Mouse (Mus musculus): ENCODE data around the gene Zfyve1. TPM values are rescaled to one million over a fixed set of nuclear protein-coding genes. Genes with fewer than 3 reads are reported as not detected.

Zfyve1 gene
- polyA plus RNA-seq, 1 experiment from 2014 or later, result 13.7 TPM

DNA sequence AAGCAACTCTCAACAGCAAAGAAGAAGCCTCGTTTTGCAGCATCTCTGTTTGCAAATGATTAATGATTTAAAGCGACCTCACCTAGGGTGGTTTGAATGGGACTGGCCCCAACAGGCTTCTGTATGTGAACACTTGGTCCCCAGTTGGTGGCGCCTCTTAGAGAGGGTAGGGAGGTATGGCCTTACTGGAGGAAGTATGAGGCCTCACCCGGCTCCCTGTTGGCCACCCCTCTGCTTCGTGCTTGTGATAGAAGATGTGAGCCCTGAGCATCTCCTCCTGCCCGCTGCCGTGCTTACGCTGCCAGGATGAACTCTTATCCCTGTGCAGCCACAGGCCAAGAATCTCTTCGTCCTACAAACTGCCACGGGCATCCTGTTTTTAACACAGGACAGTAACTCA, 90.5 kb downstream of the Zfyve1 start:
- no peaks in the 10 kb centered on the region for H3K27me3 ChIP-seq (replicated peaks; ENCODE audit: insufficient read depth, low read length)
- no peak overlapping the region for H3K9ac ChIP-seq (replicated peaks; ENCODE audit: low read depth)
- ATAC-seq (no peak), DNase-seq (ENCODE audit: low spot score) (no peak)
- no peaks in the 10 kb centered on the region for H3K4me1 ChIP-seq (ENCODE audit: insufficient read depth, low read depth, low read length)
- H3K4me2 ChIP-seq (replicated peaks; ENCODE audit: low read depth, low read length), result no peak overlapping the region
- H3K27ac ChIP-seq (ENCODE audit: low read length), result no peak overlapping the region
- TF ChIP-seq EP300 (IDR thresholded peaks at IDR 0.05), result no peak
- no peak for TF ChIP-seq CTCF (IDR thresholded peaks at IDR 0.05)
- H3K9me3 ChIP-seq (ENCODE audit: low read length), result no peaks in the 10 kb centered on the region
- WGBS, result 69% methylated on average over 10 of the region's 10 CpGs
- no peak overlapping the region for H3K4me3 ChIP-seq (ENCODE audit: low read depth, low read length)
- no peaks in the 10 kb centered on the region for H3K36me3 ChIP-seq (ENCODE audit: insufficient read depth, low read length)

DNA sequence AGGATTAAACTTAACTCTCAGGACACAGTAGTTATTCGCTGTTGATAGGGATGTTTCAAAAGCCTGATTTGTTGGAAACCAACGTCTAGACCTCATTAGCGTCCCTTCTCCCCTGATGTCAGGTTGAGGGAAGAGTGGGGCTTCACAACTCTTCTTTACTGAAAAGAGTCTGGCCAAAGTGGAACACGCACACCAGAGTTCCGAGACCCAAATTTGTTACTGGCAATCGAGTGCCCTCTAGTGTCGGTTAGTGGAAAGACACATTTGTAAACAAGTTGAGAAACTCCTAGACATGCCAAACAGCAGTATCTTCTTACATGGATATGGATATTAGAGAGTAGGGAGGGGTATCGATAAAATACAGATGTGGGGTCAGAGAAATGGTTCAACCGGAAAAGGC, 94.8 kb downstream of the Zfyve1 start:
- Histone ChIP-seq H3K36me3 (ENCODE audit: insufficient read depth, low read length) (no peaks in the 10 kb centered on the region), H3K27me3 (replicated peaks; ENCODE audit: insufficient read depth, low read length) (no peaks in the 10 kb centered on the region), H3K27ac (ENCODE audit: low read length) (no peak overlapping the region), H3K9me3 (ENCODE audit: low read length) (no peaks in the 10 kb centered on the region), H3K4me2 (replicated peaks; ENCODE audit: low read depth, low read length) (no peak overlapping the region), H3K4me3 (ENCODE audit: low read depth, low read length) (no peak overlapping the region), H3K4me1 (ENCODE audit: insufficient read depth, low read depth, low read length) (no peaks in the 10 kb centered on the region), H3K9ac (replicated peaks; ENCODE audit: low read depth) (no peak overlapping the region)
- DNase-seq (ENCODE audit: low spot score), result peak; percentile 82
- WGBS, result 4% methylated on average over 9 of the region's 9 CpGs
- ATAC-seq, result no peak; the same call in 1 of the 2 replicates
- TF ChIP-seq CTCF (IDR thresholded peaks at IDR 0.05) (peak; percentile 87), EP300 (IDR thresholded peaks at IDR 0.05) (no peak)

DNA sequence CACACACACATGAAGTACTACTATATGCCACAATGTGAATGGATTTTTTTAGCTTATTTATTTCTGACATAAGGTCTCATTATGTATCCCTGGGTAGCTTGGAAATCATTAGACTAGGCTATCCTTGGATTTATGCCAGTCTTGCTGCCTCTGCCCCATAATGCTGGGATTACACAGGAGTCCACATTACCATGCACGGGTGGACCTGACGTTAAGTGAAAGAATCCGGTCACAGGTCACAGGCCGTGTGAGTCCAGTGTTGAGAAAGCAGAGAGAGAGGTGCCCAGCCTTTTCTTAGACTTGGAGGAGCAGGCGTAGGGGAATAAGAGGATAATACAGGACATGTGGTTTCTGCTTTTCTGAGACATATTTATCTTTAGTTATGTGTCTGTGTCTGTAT, 97.8 kb downstream of the Zfyve1 start:
- ATAC-seq (no peak), DNase-seq (ENCODE audit: low spot score) (no peak)
- H3K4me3 ChIP-seq (ENCODE audit: low read depth, low read length), result no peak overlapping the region
- no peak overlapping the region for H3K4me2 ChIP-seq (replicated peaks; ENCODE audit: low read depth, low read length)
- H3K27ac ChIP-seq (ENCODE audit: low read length), result no peak overlapping the region
- H3K36me3 ChIP-seq (ENCODE audit: insufficient read depth, low read length), result no peaks in the 10 kb centered on the region
- no peaks in the 10 kb centered on the region for H3K9me3 ChIP-seq (ENCODE audit: low read length)
- WGBS, result 68% methylated on average over 5 of the region's 5 CpGs
- no peak overlapping the region for H3K9ac ChIP-seq (replicated peaks; ENCODE audit: low read depth)
- H3K4me1 ChIP-seq (ENCODE audit: insufficient read depth, low read depth, low read length), result no peaks in the 10 kb centered on the region
- TF ChIP-seq EP300 (IDR thresholded peaks at IDR 0.05), result no peak
- no peak for TF ChIP-seq CTCF (IDR thresholded peaks at IDR 0.05)
- H3K27me3 ChIP-seq (replicated peaks; ENCODE audit: insufficient read depth, low read length), result no peaks in the 10 kb centered on the region

DNA sequence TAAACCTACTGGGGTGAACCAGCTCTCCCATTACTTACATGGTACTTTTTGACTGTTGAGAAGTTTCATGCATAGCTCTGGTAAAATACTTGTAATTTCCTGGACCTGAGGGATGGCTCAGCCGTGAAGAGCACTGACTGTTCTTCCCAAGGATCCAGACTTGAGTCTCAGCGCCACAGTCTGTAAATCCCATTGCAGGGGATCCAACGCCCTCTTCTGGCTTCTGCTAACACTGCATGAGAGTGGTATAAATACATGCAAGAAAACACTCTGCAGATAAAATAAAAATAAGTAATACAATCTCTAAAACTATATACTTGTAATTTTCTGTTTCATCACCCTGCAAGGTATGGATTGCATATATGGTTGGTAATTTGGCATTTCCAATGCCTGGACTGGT, 99.1 kb downstream of the Zfyve1 start:
- no peaks in the 10 kb centered on the region for H3K9me3 ChIP-seq (ENCODE audit: low read length)
- H3K4me2 ChIP-seq (replicated peaks; ENCODE audit: low read depth, low read length), result no peak overlapping the region
- H3K4me1 ChIP-seq (ENCODE audit: insufficient read depth, low read depth, low read length), result no peaks in the 10 kb centered on the region
- DNase-seq (ENCODE audit: low spot score), result no peak
- H3K27ac ChIP-seq (ENCODE audit: low read length), result no peak overlapping the region
- H3K27me3 ChIP-seq (replicated peaks; ENCODE audit: insufficient read depth, low read length), result no peaks in the 10 kb centered on the region
- no peak for ATAC-seq
- no peaks in the 10 kb centered on the region for H3K36me3 ChIP-seq (ENCODE audit: insufficient read depth, low read length)
- TF ChIP-seq CTCF (IDR thresholded peaks at IDR 0.05) (no peak; the same call in 1 of the 2 replicates), EP300 (IDR thresholded peaks at IDR 0.05) (no peak)
- WGBS, result 79% methylated on average over 3 of the region's 3 CpGs
- H3K9ac ChIP-seq (replicated peaks; ENCODE audit: low read depth), result no peak overlapping the region
- no peak overlapping the region for H3K4me3 ChIP-seq (ENCODE audit: low read depth, low read length)

DNA sequence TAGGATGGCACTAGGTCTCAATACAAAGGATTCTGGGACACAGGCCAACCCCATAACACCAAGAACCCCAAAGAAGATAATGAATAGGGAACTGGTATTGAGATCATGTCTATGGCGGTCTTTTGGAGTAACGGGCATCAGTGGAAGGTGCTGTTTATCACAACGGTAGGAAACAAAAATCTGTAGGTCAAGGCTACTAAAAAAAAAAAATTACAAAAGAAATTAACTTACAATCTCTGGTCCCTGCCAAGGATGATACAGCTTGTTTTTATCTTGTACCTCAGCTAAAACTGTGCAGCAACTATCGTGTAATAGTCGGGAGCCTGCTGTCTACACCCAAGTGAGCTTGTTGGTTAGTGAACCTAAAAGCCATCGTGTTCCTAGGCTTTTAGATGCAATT, 100.3 kb downstream of the Zfyve1 start:
- TF ChIP-seq CTCF (IDR thresholded peaks at IDR 0.05) (no peak), EP300 (IDR thresholded peaks at IDR 0.05) (no peak)
- DNase-seq (ENCODE audit: low spot score) (no peak), ATAC-seq (no peak)
- Histone ChIP-seq H3K4me3 (ENCODE audit: low read depth, low read length) (no peak overlapping the region), H3K4me2 (replicated peaks; ENCODE audit: low read depth, low read length) (no peak overlapping the region), H3K9me3 (ENCODE audit: low read length) (no peaks in the 10 kb centered on the region), H3K27me3 (replicated peaks; ENCODE audit: insufficient read depth, low read length) (no peaks in the 10 kb centered on the region), H3K27ac (ENCODE audit: low read length) (no peak overlapping the region), H3K9ac (replicated peaks; ENCODE audit: low read depth) (no peak overlapping the region), H3K4me1 (ENCODE audit: insufficient read depth, low read depth, low read length) (no peaks in the 10 kb centered on the region), H3K36me3 (ENCODE audit: insufficient read depth, low read length) (no peaks in the 10 kb centered on the region)
- 87% methylated on average over 6 of the region's 6 CpGs for WGBS

Other genes with a start within 250 kb of the Zfyve1 start
- gene Dpf3, start 109.5 kb downstream of the Zfyve1 start, polyA plus RNA-seq (2015; fragmentation: Nextera tagmentation; extraction: Ambion mirVana), result 1.4 TPM in 2 replicates
- gene Dcaf4, start 76.8 kb downstream of the Zfyve1 start, polyA plus RNA-seq (2015; fragmentation: Nextera tagmentation; extraction: Ambion mirVana), result 10.4 and 11.3 TPM in 2 replicates
- gene Rbm25, start 34.0 kb upstream of the Zfyve1 start, polyA plus RNA-seq (2015; fragmentation: Nextera tagmentation; extraction: Ambion mirVana), result 138 and 153 TPM in 2 replicates
- gene Psen1, start 90.9 kb upstream of the Zfyve1 start, polyA plus RNA-seq (2015; fragmentation: Nextera tagmentation; extraction: Ambion mirVana), result 39.7 and 40.6 TPM in 2 replicates
- 0.29 and 0.30 TPM in 2 replicates for gene Papln, start 166.4 kb upstream of the Zfyve1 start, polyA plus RNA-seq (2015; fragmentation: Nextera tagmentation; extraction: Ambion mirVana)